Mouse (Mus musculus) liver, embryonic 14.5 days (tissue): ENCODE measurements around the gene Dmd.
A peak's percentile ranks its signal among the peaks of the same experiment; 100 is the strongest.

Experiments used
- CTCF ChIP-seq: IDR thresholded peaks from 2 replicates; pipeline ENCODE4 v1.5.1; 2016; ENCODE audit warnings: antibody characterized with exemption, low read depth, control low read depth
- EP300 ChIP-seq: IDR thresholded peaks from 2 replicates; pipeline ENCODE4 v1.6.1; 2016; ENCODE audit warnings: antibody characterized with exemption, low read depth

- 0 out of 2 replicates have a peak, but pooled peaks have one; percentile 12 for TF ChIP-seq CTCF
- no peak for TF ChIP-seq EP300
Observed at GRCm38 (mm10) chrX:85137293-85137692, 2188.6 kb downstream of the Dmd start.
